Mouse (Mus musculus) G1E (cell line): ENCODE measurements around the gene Snx7.

Source experiments
- CTCF ChIP-seq: IDR thresholded peaks from 2 replicates; pipeline ENCODE4 v1.5.1; 2012; ENCODE audit warnings: low read depth, low read length, inconsistent platforms, mixed read lengths
- GATA1 ChIP-seq: IDR thresholded peaks from 2 replicates; pipeline ENCODE4 v1.6.1; 2012; ENCODE audit warnings: borderline replicate concordance, low read length, inconsistent platforms, mixed read lengths
- POLR2AphosphoS5 ChIP-seq: IDR thresholded peaks from 2 replicates; pipeline ENCODE4 v1.6.1; 2012; ENCODE audit warnings: low read depth, low read length, inconsistent platforms; ENCODE audit not compliant: insufficient replicate concordance

DNA sequence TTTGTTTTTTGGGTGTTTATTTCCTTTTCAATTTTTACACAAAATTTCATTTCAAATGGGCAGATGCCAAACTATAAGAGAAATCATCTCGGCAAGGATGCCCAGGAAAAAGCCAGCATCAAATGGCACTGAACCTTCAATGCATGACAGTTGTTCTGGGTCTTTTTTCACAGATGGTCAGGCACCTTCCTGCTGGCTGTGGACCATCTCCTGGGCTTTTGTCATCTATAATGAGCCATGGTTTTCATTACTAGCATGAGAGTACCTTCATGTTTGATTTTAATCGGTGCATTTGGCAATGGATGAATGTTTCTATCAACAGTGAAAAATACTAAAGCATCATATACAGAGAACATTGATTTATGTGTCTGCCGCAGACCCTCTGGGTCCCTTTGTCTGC, 119.5 kb downstream of the Snx7 start:
- TF ChIP-seq GATA1 (no peak), POLR2AphosphoS5 (no peak), CTCF (no peak)
